Mouse (Mus musculus) kidney, embryonic 15.5 days (tissue): ENCODE measurements at regions not wholly inside any gene's neighbourhood (a gene's known extent, or its start where the extent isn't known, plus 50 kb on each side); places are given as distances from the start of the nearest gene placed in this dataset.

Experiments
- ATAC-seq: fragments of 200-750 bp; cut with Nextera tagmentation; replicated peaks from 2 replicates; pipeline ENCODE4 v1.8.0; 2017; ENCODE audit warnings: moderate TSS enrichment; ENCODE audit not compliant: low FRiP score
- H3K27ac ChIP-seq: fragments of 300-500 bp; sonication (generic); 2 replicates; pipeline ENCODE4 v1.5.1; 2015; ENCODE audit warnings: mild to moderate bottlenecking, inconsistent platforms
- H3K27me3 ChIP-seq: fragments of 300-500 bp; sonication (generic); 2 replicates; pipeline ENCODE4 v1.6.1; 2015; ENCODE audit warnings: inconsistent platforms
- H3K36me3 ChIP-seq: fragments of 300-500 bp; sonication (generic); 2 replicates; pipeline ENCODE4 v1.6.1; 2015; ENCODE audit warnings: inconsistent platforms
- H3K4me1 ChIP-seq: fragments of 300-500 bp; sonication (generic); 2 replicates; pipeline ENCODE4 v1.6.1; 2015; ENCODE audit warnings: inconsistent platforms
- H3K4me2 ChIP-seq: fragments of 300-500 bp; sonication (generic); 2 replicates; pipeline ENCODE4 v1.6.1; 2015; ENCODE audit warnings: moderate library complexity, mild to moderate bottlenecking, inconsistent platforms
- H3K4me3 ChIP-seq: fragments of 300-500 bp; sonication (generic); replicated peaks from 2 replicates; pipeline ENCODE4 v1.5.1; 2015; ENCODE audit warnings: mild to moderate bottlenecking, inconsistent platforms
- H3K9ac ChIP-seq: fragments of 300-500 bp; sonication (generic); 2 replicates; pipeline ENCODE4 v1.6.1; 2015; ENCODE audit warnings: mild to moderate bottlenecking, inconsistent platforms
- H3K9me3 ChIP-seq: fragments of 300-500 bp; sonication (generic); replicated peaks from 2 replicates; pipeline ENCODE4 v1.6.1; 2016; ENCODE audit warnings: inconsistent platforms
- WGBS: fragments of 180-500 bp; shearing (Covaris S2); methylation state at CpG from one replicate; pipeline ENCODE4 v1.1.7; 2015; ENCODE audit warnings: mixed read lengths; 5-methylcytosine and 5-hydroxymethylcytosine counted together

DNA sequence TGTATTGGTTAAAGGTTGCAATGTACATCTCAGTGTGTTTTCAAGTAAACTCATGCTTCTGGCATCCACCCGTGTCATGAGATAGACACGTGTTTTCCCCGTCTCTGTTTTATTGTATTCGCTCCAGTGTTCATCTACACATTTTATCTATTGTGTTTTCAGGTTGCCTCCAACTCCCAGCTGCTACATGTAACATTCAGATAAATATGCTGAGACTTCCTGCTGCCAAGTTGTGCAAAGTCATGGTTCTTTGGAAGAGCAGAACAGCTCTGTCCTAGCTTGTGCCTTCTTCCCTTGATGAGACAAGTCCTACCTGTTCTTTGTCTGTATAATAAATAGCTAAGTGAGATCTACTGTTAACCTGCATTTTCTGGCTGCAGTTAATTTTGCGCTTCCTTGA, 89.0 kb upstream of the Ankrd50 start:
- WGBS: 82% methylated on average over 5 of the region's 5 CpGs
- Histone ChIP-seq H3K9me3 (no peaks in the 10 kb centered on the region), H3K27me3 (no peaks in the 10 kb centered on the region), H3K9ac (no peak overlapping the region), H3K27ac (no peak overlapping the region), H3K4me2 (no peak overlapping the region), H3K4me1 (peaks cover 6% of the 10 kb centered on the region; the same call in 1 of the 2 replicates), H3K4me3 (no peak overlapping the region), H3K36me3 (no peaks in the 10 kb centered on the region)
- no peak for ATAC-seq

DNA sequence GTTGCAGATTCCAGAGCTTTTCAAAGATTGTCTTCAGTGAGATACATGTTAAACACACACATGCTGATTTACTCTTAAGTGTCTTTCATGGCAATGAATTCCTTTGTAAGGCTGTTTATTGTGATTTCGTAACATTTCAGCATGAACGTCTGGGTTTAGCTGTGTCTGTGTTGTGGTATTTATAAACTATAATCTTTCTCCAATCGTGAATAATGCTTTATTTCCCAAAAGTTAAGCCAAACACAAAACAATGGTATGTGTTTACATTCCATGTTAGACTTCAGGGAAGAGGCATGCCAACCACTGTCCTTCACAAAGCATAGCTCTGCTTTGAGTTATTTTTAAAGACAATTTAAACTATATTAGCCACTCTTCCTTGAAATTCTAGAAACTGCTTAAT, 87.5 kb upstream of the Ankrd50 start:
- Histone ChIP-seq H3K27me3 (no peaks in the 10 kb centered on the region), H3K9ac (no peak overlapping the region), H3K4me2 (no peak overlapping the region), H3K9me3 (no peaks in the 10 kb centered on the region), H3K4me1 (peaks cover 6% of the 10 kb centered on the region; the same call in 1 of the 2 replicates), H3K4me3 (no peak overlapping the region), H3K36me3 (no peaks in the 10 kb centered on the region), H3K27ac (no peak overlapping the region)
- WGBS: 75% methylated on average over 3 of the region's 3 CpGs
- ATAC-seq: no peak

DNA sequence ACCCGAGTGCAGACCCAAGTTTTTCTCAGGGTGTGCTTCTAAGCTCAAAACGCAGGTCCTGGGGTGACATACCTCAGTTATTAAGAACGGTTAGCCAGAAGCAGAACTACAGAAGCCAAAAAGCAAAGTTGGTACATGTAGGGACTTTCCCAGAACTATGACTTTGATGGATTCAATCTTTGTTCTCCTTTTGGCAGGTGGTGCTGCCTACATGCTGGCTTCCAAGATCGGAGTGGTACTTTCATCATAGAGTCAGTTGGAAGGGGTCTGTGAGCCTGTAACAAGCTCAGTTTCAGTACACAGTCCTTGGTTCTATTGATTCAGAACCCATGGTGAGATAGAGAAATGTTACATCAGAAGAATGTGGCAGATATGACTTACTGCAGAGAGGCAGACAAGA, 86.6 kb upstream of the Ankrd50 start:
- Histone ChIP-seq H3K27me3 (no peaks in the 10 kb centered on the region), H3K27ac (no peak overlapping the region)
- 92% methylated on average over 4 of the region's 4 CpGs for WGBS

DNA sequence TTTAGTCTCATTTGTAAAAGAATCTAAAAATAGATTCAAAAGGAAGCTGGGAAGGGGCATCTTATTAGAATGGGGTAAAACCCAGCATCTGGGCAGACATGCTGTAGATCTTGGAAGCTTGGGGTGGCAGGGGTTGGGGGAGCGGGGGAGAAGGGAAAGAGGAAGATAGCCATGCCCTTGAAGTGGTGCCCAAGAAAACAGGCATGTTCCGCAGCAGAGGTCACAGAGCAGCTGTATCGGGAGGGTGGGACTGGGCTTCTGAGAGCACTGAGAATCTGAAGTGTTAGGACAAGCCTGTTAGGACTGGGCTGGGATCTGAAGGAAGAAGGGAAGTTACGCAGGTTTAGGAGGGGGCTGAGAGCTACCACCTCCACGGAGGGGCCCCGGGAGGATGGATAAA, 84.4 kb upstream of the Ankrd50 start:
- Histone ChIP-seq H3K27ac (no peak overlapping the region), H3K27me3 (no peaks in the 10 kb centered on the region), H3K36me3 (no peaks in the 10 kb centered on the region), H3K4me1 (peaks cover 6% of the 10 kb centered on the region; the same call in 1 of the 2 replicates), H3K9ac (no peak overlapping the region), H3K4me2 (no peak overlapping the region), H3K9me3 (no peaks in the 10 kb centered on the region), H3K4me3 (no peak overlapping the region)
- ATAC-seq: no peak
- WGBS: 53% methylated on average over 6 of the region's 6 CpGs

More for the DNA sequence above, 86.6 kb upstream of the Ankrd50 start:
- H3K36me3 ChIP-seq: no peaks in the 10 kb centered on the region
- H3K4me3 ChIP-seq: no peak overlapping the region
- no peak overlapping the region for H3K4me2 ChIP-seq
- ATAC-seq: no peak
- no peaks in the 10 kb centered on the region for H3K9me3 ChIP-seq
- H3K9ac ChIP-seq: no peak overlapping the region
- H3K4me1 ChIP-seq: peaks cover 6% of the 10 kb centered on the region; the same call in 1 of the 2 replicates

DNA sequence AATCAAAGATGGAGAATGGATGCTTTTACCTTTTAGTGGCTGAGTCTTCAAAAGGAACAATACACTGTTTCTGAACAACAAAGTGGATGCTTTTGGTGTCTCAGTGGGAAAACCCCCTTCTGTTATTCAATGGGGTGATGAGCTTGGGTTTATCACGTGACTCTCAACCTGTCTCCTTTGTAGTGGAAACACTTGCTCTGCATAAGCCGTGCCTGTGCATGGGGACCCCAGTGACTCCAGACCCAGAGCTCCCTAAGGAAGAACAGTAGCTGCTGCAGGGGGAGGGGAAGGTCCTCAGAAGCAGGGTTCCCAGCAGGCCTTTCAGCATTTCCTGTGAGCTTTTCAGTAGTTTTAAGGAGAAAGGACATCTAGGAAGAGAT, 83.9 kb upstream of the Ankrd50 start:
- H3K27ac ChIP-seq: no peak overlapping the region
- H3K4me2 ChIP-seq: no peak overlapping the region
- no peak for ATAC-seq
- no peaks in the 10 kb centered on the region for H3K36me3 ChIP-seq
- peaks cover 6% of the 10 kb centered on the region; the same call in 1 of the 2 replicates for H3K4me1 ChIP-seq
- H3K27me3 ChIP-seq: no peaks in the 10 kb centered on the region
- 26% methylated on average over 2 of the region's 2 CpGs for WGBS
- no peak overlapping the region for H3K4me3 ChIP-seq
- H3K9me3 ChIP-seq: no peaks in the 10 kb centered on the region
- no peak overlapping the region for H3K9ac ChIP-seq

DNA sequence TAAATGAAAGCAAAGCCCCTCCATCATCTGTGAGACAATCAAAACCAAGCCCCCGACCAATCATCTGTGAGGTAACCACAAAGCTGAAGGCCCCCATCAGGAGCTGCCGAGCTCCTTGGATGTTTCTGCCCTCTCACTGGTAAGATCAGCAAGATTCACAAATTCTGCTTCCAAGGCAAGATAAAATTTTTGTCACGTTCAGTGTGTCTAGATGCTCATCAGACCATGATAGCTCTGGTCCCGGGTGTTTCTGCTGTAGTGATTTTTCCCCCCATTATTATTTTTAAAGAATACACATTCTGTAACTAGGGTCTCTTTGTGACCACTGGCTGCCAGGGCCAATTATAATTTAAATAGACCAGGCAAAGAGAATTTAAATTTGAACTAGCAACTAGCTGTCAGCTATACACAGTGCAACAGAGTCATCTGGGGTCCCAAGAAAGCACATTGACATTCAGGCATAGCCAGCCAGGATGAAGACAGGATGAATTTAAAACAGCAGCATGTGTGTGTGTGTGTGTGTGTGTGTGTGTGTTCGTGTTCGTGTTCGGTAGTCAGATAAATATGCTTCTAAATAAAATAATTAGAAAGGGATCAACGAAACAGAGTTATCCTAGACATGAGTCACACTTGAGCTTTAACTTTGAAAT, 83.4 kb upstream of the Ankrd50 start:
- 72% methylated on average over 8 of the region's 8 CpGs for WGBS

DNA sequence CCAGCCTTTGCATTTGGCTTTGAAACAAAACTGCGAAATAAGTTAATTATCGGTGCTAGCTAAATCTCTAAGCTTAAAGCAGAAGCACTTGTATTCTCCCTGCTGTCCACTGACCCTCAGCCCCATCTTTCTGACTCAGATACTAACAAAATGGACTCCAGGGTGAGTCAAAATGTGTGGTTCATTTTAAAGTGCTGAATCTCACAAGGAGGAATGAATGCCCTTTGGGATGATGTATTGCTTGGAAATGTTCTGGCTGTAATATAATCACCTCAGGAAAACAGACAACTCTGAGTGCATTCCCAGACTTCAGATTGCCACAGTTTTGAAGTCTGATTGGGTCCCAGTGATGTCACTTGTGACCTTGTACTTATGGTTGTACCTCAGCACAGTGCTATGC, 81.9 kb upstream of the Ankrd50 start:
- no peak for ATAC-seq
- H3K4me2 ChIP-seq: no peak overlapping the region
- no peaks in the 10 kb centered on the region for H3K27me3 ChIP-seq
- no peak overlapping the region for H3K4me3 ChIP-seq
- WGBS: 93% methylated on average over 2 of the region's 2 CpGs
- H3K27ac ChIP-seq: no peak overlapping the region
- no peaks in the 10 kb centered on the region for H3K36me3 ChIP-seq
- H3K9ac ChIP-seq: no peak overlapping the region
- no peaks in the 10 kb centered on the region for H3K9me3 ChIP-seq
- peaks cover 6% of the 10 kb centered on the region; the same call in 1 of the 2 replicates for H3K4me1 ChIP-seq

More for the DNA sequence above, 83.4 kb upstream of the Ankrd50 start:
- no peak overlapping the region for H3K9ac ChIP-seq
- ATAC-seq: no peak
- H3K9me3 ChIP-seq: no peaks in the 10 kb centered on the region
- H3K36me3 ChIP-seq: no peaks in the 10 kb centered on the region
- no peak overlapping the region for H3K4me3 ChIP-seq
- H3K4me1 ChIP-seq: peaks cover 6% of the 10 kb centered on the region; the same call in 1 of the 2 replicates
- H3K27ac ChIP-seq: no peak overlapping the region
- H3K4me2 ChIP-seq: no peak overlapping the region
- H3K27me3 ChIP-seq: no peaks in the 10 kb centered on the region

DNA sequence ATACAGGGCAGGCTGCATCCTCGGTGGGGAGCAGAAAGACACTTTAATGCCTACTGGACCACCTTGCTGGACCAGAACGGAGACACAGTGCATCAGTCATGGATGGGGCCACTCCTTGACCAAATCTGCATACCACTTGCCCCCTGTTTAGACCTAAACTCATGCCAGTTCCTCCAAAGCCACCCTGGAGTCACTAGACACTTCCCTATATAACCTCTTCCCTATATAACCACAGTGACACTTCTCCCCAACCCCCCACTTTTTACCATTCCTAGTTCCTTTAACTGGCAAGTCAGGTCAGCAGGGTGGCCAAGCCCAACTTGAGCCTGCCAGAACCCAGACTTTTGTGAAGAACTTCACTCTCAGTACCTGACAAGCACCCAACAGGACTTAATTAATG, 80.2 kb upstream of the Ankrd50 start:
- 42% methylated on average over 2 of the region's 2 CpGs for WGBS
- H3K9me3 ChIP-seq: no peaks in the 10 kb centered on the region
- H3K27me3 ChIP-seq: no peaks in the 10 kb centered on the region
- no peak for ATAC-seq
- H3K36me3 ChIP-seq: no peaks in the 10 kb centered on the region
- no peak overlapping the region for H3K4me3 ChIP-seq
- no peak overlapping the region for H3K4me2 ChIP-seq
- no peak overlapping the region for H3K9ac ChIP-seq
- H3K4me1 ChIP-seq: peaks cover 9% of the 10 kb centered on the region
- H3K27ac ChIP-seq: no peak overlapping the region

DNA sequence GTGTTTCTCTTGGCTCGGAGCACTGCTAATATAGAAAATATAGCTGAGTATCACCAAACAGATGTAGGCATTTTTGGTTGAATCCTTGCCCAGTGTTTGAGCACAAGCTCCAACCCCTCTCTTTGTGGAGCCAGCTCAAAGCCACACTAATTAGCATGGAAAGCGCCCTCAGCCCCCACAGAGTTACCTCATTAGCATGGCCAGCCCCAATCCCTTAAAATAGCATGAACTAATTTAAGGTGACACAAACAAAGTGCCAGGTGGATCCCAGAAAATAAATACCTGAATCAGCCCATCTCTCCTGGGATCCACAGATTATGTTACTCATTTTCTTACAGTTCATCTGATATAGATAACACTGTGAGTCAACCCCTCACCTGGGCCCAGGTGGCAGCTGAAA, 79.7 kb upstream of the Ankrd50 start:
- Histone ChIP-seq H3K9me3 (no peaks in the 10 kb centered on the region), H3K27ac (no peak overlapping the region), H3K36me3 (no peaks in the 10 kb centered on the region), H3K4me2 (no peak overlapping the region), H3K4me1 (peaks cover 9% of the 10 kb centered on the region), H3K9ac (no peak overlapping the region), H3K27me3 (no peaks in the 10 kb centered on the region), H3K4me3 (no peak overlapping the region)
- 58% methylated on average over 2 of the region's 2 CpGs for WGBS
- ATAC-seq: no peak

DNA sequence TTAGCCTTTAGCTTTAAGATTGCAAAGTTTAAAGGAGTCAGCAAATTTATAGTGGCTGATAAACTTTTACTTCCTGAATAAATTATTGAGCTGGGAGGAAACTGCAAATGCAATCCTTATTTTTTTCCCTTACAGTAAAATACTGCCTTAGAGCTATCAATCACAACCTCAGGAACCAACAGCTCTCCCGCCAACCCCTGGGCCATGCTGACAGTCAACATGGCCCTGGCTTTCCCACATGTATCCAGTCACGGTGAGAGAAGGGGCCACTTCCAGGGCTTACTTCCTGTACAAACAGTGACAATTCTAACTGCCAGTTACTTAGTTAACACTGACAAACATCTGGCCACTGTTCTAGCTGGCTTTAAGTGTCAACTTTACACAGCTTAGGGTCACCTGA, 76.5 kb upstream of the Ankrd50 start:
- H3K4me3 ChIP-seq: no peak overlapping the region
- ATAC-seq: 0 out of 2 replicates have a peak, but pooled peaks have one; percentile 73
- H3K36me3 ChIP-seq: no peaks in the 10 kb centered on the region
- no peak overlapping the region for H3K4me2 ChIP-seq
- H3K4me1 ChIP-seq: peaks cover 3% of the 10 kb centered on the region; the same call in 1 of the 2 replicates
- 17% methylated on average over 2 of the region's 2 CpGs for WGBS
- H3K9me3 ChIP-seq: no peaks in the 10 kb centered on the region
- H3K27me3 ChIP-seq: no peaks in the 10 kb centered on the region
- no peak overlapping the region for H3K27ac ChIP-seq
- H3K9ac ChIP-seq: no peak overlapping the region

DNA sequence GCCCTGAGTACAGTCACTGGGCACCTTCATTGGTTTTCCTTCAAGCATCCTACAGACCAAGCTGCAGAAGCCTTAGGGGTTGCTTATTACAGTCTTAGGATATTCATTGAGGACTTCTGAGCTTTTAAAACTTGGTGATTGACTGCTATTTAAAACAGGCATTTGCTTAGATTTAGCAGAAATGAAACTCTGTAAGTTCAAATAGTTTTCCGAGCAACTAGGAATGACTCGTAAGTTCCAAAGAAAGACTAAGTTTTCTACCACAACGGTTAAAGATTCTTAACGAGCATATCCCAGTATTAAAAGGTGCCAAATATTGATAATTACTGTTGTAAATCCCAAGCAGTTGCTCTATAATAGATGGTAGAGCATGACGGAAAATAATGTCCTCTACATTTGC, 71.3 kb upstream of the Ankrd50 start:
- Histone ChIP-seq H3K4me3 (no peak overlapping the region), H3K27ac (no peak overlapping the region), H3K9me3 (no peaks in the 10 kb centered on the region), H3K4me1 (no peaks in the 10 kb centered on the region), H3K36me3 (no peaks in the 10 kb centered on the region), H3K9ac (no peak overlapping the region), H3K4me2 (no peak overlapping the region), H3K27me3 (no peaks in the 10 kb centered on the region)
- 94% methylated on average over 5 of the region's 5 CpGs for WGBS
- ATAC-seq: no peak

DNA sequence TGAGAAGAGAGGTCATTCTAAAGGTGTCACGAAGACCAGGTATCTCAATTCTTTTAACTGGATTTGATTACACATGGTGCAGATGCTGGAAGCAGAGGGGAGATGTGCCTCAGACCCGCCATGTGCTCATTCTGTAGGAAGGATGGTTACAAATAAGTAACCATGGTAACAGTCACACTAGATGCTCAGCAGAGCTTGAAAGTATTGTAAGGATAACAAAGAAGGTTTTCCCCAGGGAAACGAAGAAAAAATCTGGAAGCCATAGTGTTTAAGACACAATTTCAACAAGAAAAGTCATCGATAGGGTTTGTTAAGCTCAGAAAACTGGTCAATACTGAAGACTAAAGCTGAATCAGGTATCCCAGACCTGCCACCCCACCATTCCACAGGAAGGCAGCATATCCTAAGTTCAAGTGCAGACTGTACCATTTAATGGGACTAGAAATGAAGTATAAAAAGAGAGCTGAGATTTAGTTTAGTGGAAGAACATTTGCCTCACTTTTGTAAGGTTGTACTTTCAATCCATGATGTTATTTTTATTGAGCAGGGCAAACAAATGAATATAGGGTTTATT, 68.9 kb upstream of the Ankrd50 start:
- H3K4me3 ChIP-seq: no peak overlapping the region
- no peaks in the 10 kb centered on the region for H3K4me1 ChIP-seq
- H3K9ac ChIP-seq: no peak overlapping the region
- H3K36me3 ChIP-seq: no peaks in the 10 kb centered on the region
- no peak overlapping the region for H3K4me2 ChIP-seq
- ATAC-seq: no peak
- 76% methylated on average over 4 of the region's 4 CpGs for WGBS
- no peaks in the 10 kb centered on the region for H3K27me3 ChIP-seq
- no peak overlapping the region for H3K27ac ChIP-seq
- no peaks in the 10 kb centered on the region for H3K9me3 ChIP-seq

DNA sequence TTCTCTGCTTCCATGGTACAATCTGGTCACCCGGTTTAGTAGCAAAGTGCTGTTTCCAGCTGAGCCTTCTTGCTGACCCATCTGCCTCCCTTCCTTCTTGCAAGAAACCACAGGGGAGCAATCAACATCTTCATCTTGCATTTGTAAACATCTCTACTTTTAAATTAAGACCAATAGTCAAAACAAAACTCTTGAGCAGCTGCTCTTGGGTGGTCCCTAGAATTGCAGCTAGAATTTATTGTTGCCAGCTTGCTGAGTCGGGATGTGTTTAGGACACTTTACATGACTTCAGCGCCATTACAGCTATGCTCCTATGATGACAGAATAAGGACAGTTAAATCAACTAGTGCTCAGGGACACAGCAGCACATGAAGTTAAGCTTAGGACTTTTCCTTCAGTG, 62.4 kb upstream of the Ankrd50 start:
- no peak overlapping the region for H3K9ac ChIP-seq
- no peaks in the 10 kb centered on the region for H3K9me3 ChIP-seq
- H3K27ac ChIP-seq: no peak overlapping the region
- no peaks in the 10 kb centered on the region for H3K4me1 ChIP-seq
- no peak for ATAC-seq
- H3K4me2 ChIP-seq: no peak overlapping the region
- no peak overlapping the region for H3K4me3 ChIP-seq
- 47% methylated on average over 3 of the region's 3 CpGs for WGBS
- no peaks in the 10 kb centered on the region for H3K36me3 ChIP-seq
- no peaks in the 10 kb centered on the region for H3K27me3 ChIP-seq
